Mouse (Mus musculus): ENCODE measurements around the gene Lamtor4. TPM values are rescaled to one million over a fixed set of nuclear protein-coding genes. Genes with fewer than 3 reads are reported as not detected.
A peak's percentile ranks its signal among the peaks of the same experiment; 100 is the strongest.

The Lamtor4 gene
- total and polyA plus RNA-seq, 2 experiments from 2014 or later: 101 to 102 TPM

- H3K27me3 ChIP-seq (ENCODE audit: control insufficient read depth, insufficient read depth, low read length): no peaks in the 10 kb centered on the region
- peak overlapping the region; percentile 98 for H3K4me2 ChIP-seq (ENCODE audit: low read depth, low read length)
- H3K36me3 ChIP-seq (replicated peaks; ENCODE audit: control insufficient read depth, insufficient read depth, low read length): peaks cover 29% of the 10 kb centered on the region
- H3K9ac ChIP-seq (replicated peaks; ENCODE audit: low read depth, low read length): peak overlapping the region; percentile 79
- 0 out of 2 replicates have a peak overlapping the region, but pooled peaks have one; percentile 53 for H3K27ac ChIP-seq (ENCODE audit: low read depth)
- TF ChIP-seq CTCF (IDR thresholded peaks at IDR 0.05; ENCODE audit: low read depth): no peak
- no peak for TF ChIP-seq EP300 (IDR thresholded peaks at IDR 0.05; ENCODE audit: low read depth)
- H3K4me1 ChIP-seq (ENCODE audit: control insufficient read depth, insufficient read depth): peaks cover 8% of the 10 kb centered on the region; the same call in 1 of the 2 replicates
- H3K4me3 ChIP-seq (ENCODE audit: low read depth, low read length): peak overlapping the region; percentile 85
- 12% methylated on average over 6 of the region's 6 CpGs for WGBS
- ATAC-seq (ENCODE audit: insufficient read depth, low read depth): no peak
- no peak for DNase-seq (ENCODE audit: low spot score)
- H3K9me3 ChIP-seq (replicated peaks; ENCODE audit: control insufficient read depth, low read length): no peaks in the 10 kb centered on the region
Measured at GRCm38 (mm10) chr5:138264207-138264578, 8.9 kb downstream of the Lamtor4 start.

- peaks cover 8% of the 10 kb centered on the region; the same call in 1 of the 2 replicates for H3K4me1 ChIP-seq (ENCODE audit: control insufficient read depth, insufficient read depth)
- H3K9ac ChIP-seq (replicated peaks; ENCODE audit: low read depth, low read length): no peak overlapping the region
- no peaks in the 10 kb centered on the region; the same call in 1 of the 2 replicates for H3K27me3 ChIP-seq (ENCODE audit: control insufficient read depth, insufficient read depth, low read length)
- peaks cover 14% of the 10 kb centered on the region for H3K36me3 ChIP-seq (replicated peaks; ENCODE audit: control insufficient read depth, insufficient read depth, low read length)
- ATAC-seq (ENCODE audit: insufficient read depth, low read depth): no peak
- no peak overlapping the region for H3K27ac ChIP-seq (ENCODE audit: low read depth)
- H3K4me3 ChIP-seq (ENCODE audit: low read depth, low read length): no peak overlapping the region
- TF ChIP-seq CTCF (IDR thresholded peaks at IDR 0.05; ENCODE audit: low read depth) (no peak), EP300 (IDR thresholded peaks at IDR 0.05; ENCODE audit: low read depth) (no peak)
- 86% methylated on average over 4 of the region's 4 CpGs for WGBS
- DNase-seq (ENCODE audit: low spot score): no peak
- H3K4me2 ChIP-seq (ENCODE audit: low read depth, low read length): no peak overlapping the region
- no peaks in the 10 kb centered on the region for H3K9me3 ChIP-seq (replicated peaks; ENCODE audit: control insufficient read depth, low read length)
Measured at GRCm38 (mm10) chr5:138265712-138266111, 10.4 kb downstream of the Lamtor4 start.

- Histone ChIP-seq H3K27ac (ENCODE audit: low read depth) (no peak overlapping the region), H3K9me3 (replicated peaks; ENCODE audit: control insufficient read depth, low read length) (no peaks in the 10 kb centered on the region), H3K4me3 (ENCODE audit: low read depth, low read length) (no peak overlapping the region), H3K9ac (replicated peaks; ENCODE audit: low read depth, low read length) (no peak overlapping the region), H3K36me3 (replicated peaks; ENCODE audit: control insufficient read depth, insufficient read depth, low read length) (0 out of 2 replicates have a peak, but pooled peaks cover 2% of the 10 kb centered on the region), H3K4me2 (ENCODE audit: low read depth, low read length) (no peak overlapping the region), H3K4me1 (ENCODE audit: control insufficient read depth, insufficient read depth) (peaks cover 8% of the 10 kb centered on the region; the same call in 1 of the 2 replicates), H3K27me3 (ENCODE audit: control insufficient read depth, insufficient read depth, low read length) (peaks cover 12% of the 10 kb centered on the region)
- WGBS: 77% methylated on average over 3 of the region's 3 CpGs
- DNase-seq (ENCODE audit: low spot score): no peak
- ATAC-seq (ENCODE audit: insufficient read depth, low read depth): no peak
- TF ChIP-seq CTCF (IDR thresholded peaks at IDR 0.05; ENCODE audit: low read depth): no peak
- no peak for TF ChIP-seq EP300 (IDR thresholded peaks at IDR 0.05; ENCODE audit: low read depth)
Measured at GRCm38 (mm10) chr5:138267114-138267513, 11.8 kb downstream of the Lamtor4 start.

- WGBS: 66% methylated on average over 4 of the region's 4 CpGs
- H3K9me3 ChIP-seq (replicated peaks; ENCODE audit: control insufficient read depth, low read length): no peaks in the 10 kb centered on the region
- no peak overlapping the region for H3K4me2 ChIP-seq (ENCODE audit: low read depth, low read length)
- H3K4me1 ChIP-seq (ENCODE audit: control insufficient read depth, insufficient read depth): no peaks in the 10 kb centered on the region
- no peak overlapping the region for H3K9ac ChIP-seq (replicated peaks; ENCODE audit: low read depth, low read length)
- no peak overlapping the region for H3K27ac ChIP-seq (ENCODE audit: low read depth)
- no peak overlapping the region for H3K4me3 ChIP-seq (ENCODE audit: low read depth, low read length)
- no peaks in the 10 kb centered on the region for H3K36me3 ChIP-seq (replicated peaks; ENCODE audit: control insufficient read depth, insufficient read depth, low read length)
- no peak for TF ChIP-seq CTCF (IDR thresholded peaks at IDR 0.05; ENCODE audit: low read depth)
- no peak for TF ChIP-seq EP300 (IDR thresholded peaks at IDR 0.05; ENCODE audit: low read depth)
- peaks cover 13% of the 10 kb centered on the region for H3K27me3 ChIP-seq (ENCODE audit: control insufficient read depth, insufficient read depth, low read length)
- DNase-seq (ENCODE audit: low spot score) (no peak), ATAC-seq (ENCODE audit: insufficient read depth, low read depth) (no peak)
Measured at GRCm38 (mm10) chr5:138268980-138269379, 13.7 kb downstream of the Lamtor4 start.

GRCm38 (mm10) chr5:138271232-138271631, 15.9 kb downstream of the Lamtor4 start:
- H3K36me3 ChIP-seq (replicated peaks; ENCODE audit: control insufficient read depth, insufficient read depth, low read length): no peaks in the 10 kb centered on the region
- no peak for ATAC-seq (ENCODE audit: insufficient read depth, low read depth)
- no peaks in the 10 kb centered on the region for H3K9me3 ChIP-seq (replicated peaks; ENCODE audit: control insufficient read depth, low read length)
- H3K27me3 ChIP-seq (ENCODE audit: control insufficient read depth, insufficient read depth, low read length): peaks cover 13% of the 10 kb centered on the region
- DNase-seq (ENCODE audit: low spot score): no peak
- no peaks in the 10 kb centered on the region for H3K4me1 ChIP-seq (ENCODE audit: control insufficient read depth, insufficient read depth)
- H3K4me3 ChIP-seq (ENCODE audit: low read depth, low read length): no peak overlapping the region
- 55% methylated on average over 3 of the region's 3 CpGs for WGBS
- TF ChIP-seq CTCF (IDR thresholded peaks at IDR 0.05; ENCODE audit: low read depth): no peak
- no peak for TF ChIP-seq EP300 (IDR thresholded peaks at IDR 0.05; ENCODE audit: low read depth)
- no peak overlapping the region for H3K27ac ChIP-seq (ENCODE audit: low read depth)
- H3K9ac ChIP-seq (replicated peaks; ENCODE audit: low read depth, low read length): no peak overlapping the region
- H3K4me2 ChIP-seq (ENCODE audit: low read depth, low read length): no peak overlapping the region

GRCm38 (mm10) chr5:138272409-138272923, 17.2 kb downstream of the Lamtor4 start, which contains the start of gene Gal3st4:
Gene Gal3st4, minus strand, starts transcription at chr5:138272840.
- Histone ChIP-seq H3K36me3 (replicated peaks; ENCODE audit: control insufficient read depth, insufficient read depth, low read length) (no peaks in the 10 kb centered on the region), H3K27me3 (ENCODE audit: control insufficient read depth, insufficient read depth, low read length) (peaks cover 13% of the 10 kb centered on the region), H3K4me2 (ENCODE audit: low read depth, low read length) (peak within 1 kb of the TSS; percentile 16), H3K4me3 (ENCODE audit: low read depth, low read length) (peak within 1 kb of the TSS; percentile 4), H3K9ac (replicated peaks; ENCODE audit: low read depth, low read length) (no peak within 1 kb of the TSS), H3K4me1 (ENCODE audit: control insufficient read depth, insufficient read depth) (no peaks in the 10 kb centered on the region), H3K9me3 (replicated peaks; ENCODE audit: control insufficient read depth, low read length) (no peaks in the 10 kb centered on the region), H3K27ac (ENCODE audit: low read depth) (no peak within 1 kb of the TSS)
- no peak for ATAC-seq (ENCODE audit: insufficient read depth, low read depth)
- DNase-seq (ENCODE audit: low spot score): no peak
- 3% methylated on average over 12 of the region's 12 CpGs for WGBS
- no peak for TF ChIP-seq EP300 (IDR thresholded peaks at IDR 0.05; ENCODE audit: low read depth)
- TF ChIP-seq CTCF (IDR thresholded peaks at IDR 0.05; ENCODE audit: low read depth): no peak

Data from heart, postnatal 0 days (tissue).